Mouse (Mus musculus) midbrain, embryonic 15.5 days (tissue): ENCODE data around the gene Ndst2. TPM values are rescaled to one million over a fixed set of nuclear protein-coding genes. Genes with fewer than 3 reads are reported as not detected.

Experiments used
- microRNA-seq: library from miRNA; unstranded; fragments of <30 nt; microRNA quantifications from one replicate; pipeline ENCODE4, GENCODE M21; 2016
- polyA plus RNA-seq: library from polyadenylated mRNA; unstranded; fragments of >200 nt; fragmentation: Nextera tagmentation; extraction: Ambion mirVana; gene quantifications from 2 replicates; pipeline ENCODE4 v1.2.1, GENCODE M21; 2015

The Ndst2 gene
- polyA plus RNA-seq, 1 experiment from 2014 or later: 19.9 TPM

Small RNA genes lying within 50 kb of the gene (microRNA-seq; reads per million reads assigned to microRNA genes)
- 0.74 reads per million for gene Mir6946

Other genes with a start within 250 kb of the Ndst2 start
- 0.39 and 0.40 TPM in 2 replicates for gene Mss51, start 237.7 kb downstream of the Ndst2 start, polyA plus RNA-seq
- 89.3 and 95.9 TPM in 2 replicates for gene Ppp3cb, start 188.0 kb downstream of the Ndst2 start, polyA plus RNA-seq
- 13.4 and 14.5 TPM in 2 replicates for gene Usp54, start 93.5 kb downstream of the Ndst2 start, polyA plus RNA-seq
- 0.17 and 0.50 TPM in 2 replicates for gene Myoz1, start 78.0 kb downstream of the Ndst2 start, polyA plus RNA-seq
- 0.14 and 0.23 TPM in 2 replicates for gene Synpo2l, start 66.2 kb downstream of the Ndst2 start, polyA plus RNA-seq
- 97.2 and 101 TPM in 2 replicates for gene Sec24c, start 60.3 kb downstream of the Ndst2 start, polyA plus RNA-seq
- 30.0 and 30.7 TPM in 2 replicates for gene Fut11, start 39.6 kb downstream of the Ndst2 start, polyA plus RNA-seq
- 153 and 165 TPM in 2 replicates for gene Chchd1, start 31.6 kb downstream of the Ndst2 start, polyA plus RNA-seq
- gene Zswim8, start 27.0 kb downstream of the Ndst2 start, polyA plus RNA-seq: 56.5 and 57.8 TPM in 2 replicates
- 140 and 144 TPM in 2 replicates for gene Camk2g, start 59.5 kb upstream of the Ndst2 start, polyA plus RNA-seq
- gene Plau, start 102.1 kb upstream of the Ndst2 start, polyA plus RNA-seq: 0.23 and 0.31 TPM in 2 replicates
- 12.2 and 12.8 TPM in 2 replicates for gene Vcl, start 194.8 kb upstream of the Ndst2 start, polyA plus RNA-seq